Mouse (Mus musculus) embryonic fibroblast, embryonic 13.5 days (primary cell): ENCODE data around the gene Fam187b. TPM values are rescaled to one million over a fixed set of nuclear protein-coding genes. Genes with fewer than 3 reads are reported as not detected.
A peak's percentile ranks its signal among the peaks of the same experiment; 100 is the strongest.

Source experiments
- H3K27ac ChIP-seq: 2 replicates; pipeline ENCODE4 v1.5.1; 2012; ENCODE audit warnings: low read length, control low read depth, inconsistent platforms; ENCODE audit not compliant: insufficient read depth
- H3K4me1 ChIP-seq: 2 replicates; pipeline ENCODE4 v1.6.1; 2011; ENCODE audit warnings: low read length; ENCODE audit not compliant: control insufficient read depth, insufficient read depth
- H3K4me3 ChIP-seq: 2 replicates; pipeline ENCODE4 v1.5.1; 2011; ENCODE audit warnings: mild to moderate bottlenecking, control low read depth, low read length; ENCODE audit not compliant: insufficient read depth
- CTCF ChIP-seq: IDR thresholded peaks from 2 replicates; pipeline ENCODE4 v1.5.1; 2011; ENCODE audit warnings: mild to moderate bottlenecking, control low read depth, low read length, moderate library complexity, borderline replicate concordance; ENCODE audit not compliant: insufficient read depth
- POLR2A ChIP-seq: IDR thresholded peaks from 2 replicates; pipeline ENCODE4 v1.6.1; 2011; ENCODE audit warnings: low read depth, mild to moderate bottlenecking, control low read depth, low read length, moderate library complexity
- polyA plus RNA-seq: library from polyadenylated mRNA; stranded (reverse); fragments of >200 nt; gene quantifications from 2 replicates; pipeline ENCODE4 v1.2.4, GENCODE M21; 2011; ENCODE audit warnings: low read depth; ENCODE audit not compliant: missing spikeins, insufficient read length

Fam187b gene
- polyA plus RNA-seq, 1 experiment, result not detected

DNA sequence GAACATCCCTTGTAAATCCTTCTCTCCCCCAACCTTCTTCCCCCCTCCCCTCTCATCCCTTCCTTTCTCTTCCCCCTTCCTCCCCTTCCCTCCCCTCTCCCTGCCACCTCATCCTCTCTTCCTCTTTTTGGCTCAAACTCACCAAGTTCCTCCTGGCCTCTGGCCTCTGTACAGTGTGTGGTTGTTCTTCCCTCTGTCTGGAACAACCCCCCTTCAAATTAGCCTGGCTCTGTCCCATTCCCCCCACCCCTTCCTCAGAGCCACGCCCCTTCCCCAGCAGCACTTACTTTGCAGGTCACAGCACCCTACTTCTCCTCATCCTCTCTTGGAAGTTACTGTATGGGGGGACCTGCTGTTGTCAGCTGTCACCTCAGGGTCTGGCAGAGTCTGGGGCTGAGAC, 34.6 kb downstream of the Fam187b start:
- H3K4me3 ChIP-seq, result no peak overlapping the region
- no peak for TF ChIP-seq CTCF
- TF ChIP-seq POLR2A, result no peak
- no peaks in the 10 kb centered on the region; the same call in 1 of the 2 replicates for H3K4me1 ChIP-seq
- H3K27ac ChIP-seq, result no peak overlapping the region

DNA sequence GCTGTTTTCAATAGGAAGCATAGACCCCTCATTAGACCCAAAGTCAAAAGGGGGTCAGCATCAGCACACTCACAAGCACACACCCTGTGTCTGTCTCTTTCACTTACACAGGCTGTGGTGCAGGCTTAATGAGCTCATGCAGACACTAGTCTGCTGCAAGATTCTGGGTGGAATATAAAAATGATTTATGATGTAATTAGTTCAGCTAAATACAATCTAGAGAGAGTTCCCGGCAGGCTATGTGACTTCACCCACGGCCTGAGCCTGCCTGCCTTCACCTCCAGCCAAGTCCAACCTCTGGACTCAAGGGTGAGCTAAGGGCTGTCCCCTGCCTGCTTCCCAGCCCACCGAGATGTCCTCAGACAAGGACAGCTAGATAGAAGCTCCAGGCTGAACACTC, 35.3 kb downstream of the Fam187b start:
- TF ChIP-seq CTCF (no peak), POLR2A (no peak)
- no peaks in the 10 kb centered on the region; the same call in 1 of the 2 replicates for H3K4me1 ChIP-seq
- no peak overlapping the region for H3K4me3 ChIP-seq
- no peak overlapping the region for H3K27ac ChIP-seq

GRCm38 (mm10) chr7:31012971-31013370, 39.4 kb downstream of the Fam187b start:
- TF ChIP-seq POLR2A (no peak), CTCF (no peak)
- Histone ChIP-seq H3K27ac (no peak overlapping the region), H3K4me1 (peaks cover 3% of the 10 kb centered on the region), H3K4me3 (no peak overlapping the region)

- Histone ChIP-seq H3K4me3 (no peak overlapping the region), H3K4me1 (peaks cover 3% of the 10 kb centered on the region), H3K27ac (no peak overlapping the region)
- no peak for TF ChIP-seq CTCF
- no peak for TF ChIP-seq POLR2A
Observed at GRCm38 (mm10) chr7:31017104-31017901, 43.7 kb downstream of the Fam187b start.

DNA sequence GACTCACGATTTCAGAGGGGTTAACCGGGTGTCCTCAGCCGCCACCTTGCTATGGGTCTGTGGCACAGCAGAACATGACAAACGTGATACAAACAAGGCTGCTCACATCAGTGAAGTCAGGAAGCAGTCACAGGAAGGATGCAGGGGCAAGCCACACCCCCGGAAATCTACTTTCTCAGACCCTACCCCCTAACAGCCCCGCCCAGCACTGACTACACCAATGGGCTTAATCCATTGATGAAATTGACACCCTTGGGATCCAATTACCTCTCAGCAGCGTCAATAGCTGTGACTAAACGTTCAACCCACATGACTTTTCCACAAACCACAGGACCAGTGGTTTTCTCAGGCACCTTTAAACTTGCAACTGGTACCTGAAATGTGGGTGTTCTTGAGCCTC, 55.0 kb downstream of the Fam187b start:
- Histone ChIP-seq H3K4me3 (no peak overlapping the region), H3K27ac (no peak overlapping the region), H3K4me1 (no peaks in the 10 kb centered on the region)
- TF ChIP-seq POLR2A (no peak), CTCF (no peak)

DNA sequence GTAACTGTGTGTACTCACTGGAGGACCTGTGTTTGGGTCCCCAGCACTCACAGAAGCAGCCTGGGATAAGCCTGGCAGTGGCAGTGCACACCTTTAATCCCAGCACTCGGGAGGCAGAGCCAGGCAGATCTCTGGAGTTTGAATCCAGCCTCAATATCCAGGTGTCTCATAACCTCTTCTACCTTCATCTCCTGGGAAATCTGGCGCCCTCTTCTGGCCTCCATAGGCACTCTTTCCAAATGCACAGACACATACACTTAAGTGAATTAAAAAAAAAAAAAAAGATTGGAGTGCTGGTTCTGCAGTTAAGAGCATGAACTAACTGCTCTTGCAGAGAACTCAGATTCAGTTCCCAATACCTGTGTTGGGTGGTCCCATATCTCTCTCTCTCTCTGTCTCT, 57.1 kb downstream of the Fam187b start:
- H3K4me3 ChIP-seq, result no peak overlapping the region
- no peaks in the 10 kb centered on the region for H3K4me1 ChIP-seq
- TF ChIP-seq POLR2A (no peak), CTCF (no peak)
- H3K27ac ChIP-seq, result no peak overlapping the region

GRCm38 (mm10) chr7:31031731-31032130, 58.1 kb downstream of the Fam187b start:
- TF ChIP-seq CTCF (no peak), POLR2A (no peak)
- Histone ChIP-seq H3K4me1 (no peaks in the 10 kb centered on the region), H3K27ac (no peak overlapping the region), H3K4me3 (no peak overlapping the region)

DNA sequence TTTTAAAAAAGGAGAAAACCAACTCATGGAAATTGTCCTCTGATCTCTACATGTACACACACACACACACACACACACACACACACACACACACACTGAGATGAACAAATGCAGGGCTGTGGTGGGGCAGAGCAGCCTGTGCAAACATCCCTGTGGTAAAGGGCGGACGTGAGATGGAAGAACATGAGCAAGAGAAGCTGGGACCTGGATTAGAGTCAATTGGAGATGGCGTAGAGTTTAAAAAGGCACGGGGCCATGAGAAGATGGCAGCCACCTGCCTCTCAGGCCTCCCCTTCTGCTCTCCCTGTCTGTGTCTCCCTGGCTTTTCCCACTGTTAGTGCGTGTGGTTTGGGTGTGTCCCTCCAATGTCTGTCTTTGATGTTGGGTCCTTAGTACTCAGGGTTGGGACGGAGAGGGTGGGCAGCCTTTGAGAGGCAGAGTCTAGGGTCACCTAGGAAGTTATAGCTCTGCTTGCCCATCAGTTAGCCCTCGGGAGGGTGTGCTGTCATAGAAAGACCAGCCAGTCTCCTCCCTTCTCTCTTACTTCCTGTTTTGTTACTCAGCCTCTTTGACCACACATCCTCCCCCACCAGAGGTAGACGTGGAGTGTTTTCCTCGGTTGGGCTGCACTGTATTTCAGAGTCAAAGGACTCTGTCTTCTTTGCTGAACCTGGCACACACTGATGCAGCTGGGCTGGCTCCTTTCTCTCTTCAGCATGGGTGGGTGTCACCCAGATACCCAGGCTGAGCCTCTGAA, 60.0 kb downstream of the Fam187b start:
- Histone ChIP-seq H3K4me1 (no peaks in the 10 kb centered on the region), H3K27ac (no peak overlapping the region), H3K4me3 (no peak overlapping the region)
- no peak for TF ChIP-seq CTCF
- TF ChIP-seq POLR2A, result no peak

GRCm38 (mm10) chr7:31034789-31035188, 61.2 kb downstream of the Fam187b start:
- H3K4me3 ChIP-seq, result no peak overlapping the region
- H3K27ac ChIP-seq, result no peak overlapping the region
- TF ChIP-seq POLR2A (no peak), CTCF (0 out of 2 replicates have a peak, but pooled peaks have one; percentile 11)
- no peaks in the 10 kb centered on the region for H3K4me1 ChIP-seq

GRCm38 (mm10) chr7:31035291-31035690, 61.7 kb downstream of the Fam187b start:
- TF ChIP-seq POLR2A (no peak), CTCF (no peak)
- Histone ChIP-seq H3K4me3 (no peak overlapping the region), H3K4me1 (no peaks in the 10 kb centered on the region), H3K27ac (no peak overlapping the region)
